Mouse (Mus musculus) liver, adult (tissue): ENCODE results near the gene Ppp2r5d.

ENCODE experiments used
- GATA4 ChIP-seq: IDR thresholded peaks from 2 replicates; pipeline ENCODE4 v1.6.1; 2014; ENCODE audit warnings: mild to moderate bottlenecking, low read length; ENCODE audit not compliant: insufficient replicate concordance

The Ppp2r5d gene

GRCm38 (mm10) chr17:46702506-46702905 lies 2.4 kb downstream of the Ppp2r5d start:
- no peak for TF ChIP-seq GATA4

DNA sequence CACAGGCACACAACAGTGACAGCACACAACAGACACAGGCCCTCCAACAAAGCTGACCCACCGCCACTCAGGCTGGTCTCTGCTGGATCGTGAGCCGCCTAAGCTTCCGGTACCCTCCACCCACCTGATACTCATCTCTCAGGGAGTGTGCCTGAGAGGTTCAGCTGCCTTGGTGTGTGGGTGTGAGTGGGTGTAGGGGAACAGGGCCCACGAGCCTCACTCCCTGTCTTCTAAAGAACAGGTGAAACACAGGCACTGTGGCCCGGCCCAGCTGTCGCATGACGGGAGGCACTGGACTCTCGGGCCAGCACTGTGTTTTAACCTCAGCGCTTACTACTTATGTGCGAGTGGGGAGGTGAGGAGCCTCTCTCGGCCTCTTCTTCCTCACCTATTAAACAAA lies 2.8 kb downstream of the Ppp2r5d start:
- TF ChIP-seq GATA4: no peak

- no peak for TF ChIP-seq GATA4
These were observed 3.4 kb downstream of the Ppp2r5d start for GRCm38 (mm10) chr17:46701489-46701888.

DNA sequence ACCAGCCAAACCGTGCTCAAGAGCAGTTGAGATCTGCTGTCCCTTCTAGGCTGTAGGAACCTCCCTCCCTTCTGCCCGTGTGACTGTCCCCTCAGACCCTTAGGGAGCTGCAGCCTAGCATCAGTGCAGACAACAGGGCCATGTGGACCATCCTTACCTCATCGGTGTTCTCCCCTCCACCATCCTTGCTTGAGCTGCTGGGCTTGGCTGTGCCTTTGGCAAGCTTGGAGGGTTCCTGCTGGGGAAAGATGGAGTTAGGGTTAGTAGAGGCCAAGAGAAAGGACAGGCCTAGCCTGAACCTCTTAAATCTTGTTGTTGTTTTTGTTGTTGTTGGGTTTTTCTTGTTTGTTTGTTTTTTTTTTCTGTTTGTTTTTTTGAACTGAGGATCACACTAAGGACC lies 5.0 kb downstream of the Ppp2r5d start:
- TF ChIP-seq GATA4: no peak

DNA sequence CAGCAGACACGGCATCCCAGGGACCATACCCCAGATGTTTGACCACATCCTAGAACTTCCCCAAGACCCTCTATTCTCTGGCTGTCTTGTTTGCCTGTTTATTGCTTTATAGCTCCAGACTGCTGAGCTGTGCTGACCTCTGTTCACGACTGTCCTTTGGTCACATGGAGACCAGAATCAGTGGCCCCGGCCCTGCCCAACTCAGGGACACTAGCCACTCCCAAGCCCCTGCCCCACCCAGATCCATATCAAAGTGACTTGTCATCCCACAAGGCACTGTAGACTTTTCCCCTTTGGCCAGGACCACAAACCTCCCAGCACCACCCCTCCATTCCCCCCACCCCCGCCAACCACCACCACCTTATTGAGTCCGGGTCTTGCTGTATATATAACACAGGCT lies 5.7 kb downstream of the Ppp2r5d start:
- TF ChIP-seq GATA4: no peak

GRCm38 (mm10) chr17:46698515-46698914 lies 6.4 kb downstream of the Ppp2r5d start:
- TF ChIP-seq GATA4: no peak

DNA sequence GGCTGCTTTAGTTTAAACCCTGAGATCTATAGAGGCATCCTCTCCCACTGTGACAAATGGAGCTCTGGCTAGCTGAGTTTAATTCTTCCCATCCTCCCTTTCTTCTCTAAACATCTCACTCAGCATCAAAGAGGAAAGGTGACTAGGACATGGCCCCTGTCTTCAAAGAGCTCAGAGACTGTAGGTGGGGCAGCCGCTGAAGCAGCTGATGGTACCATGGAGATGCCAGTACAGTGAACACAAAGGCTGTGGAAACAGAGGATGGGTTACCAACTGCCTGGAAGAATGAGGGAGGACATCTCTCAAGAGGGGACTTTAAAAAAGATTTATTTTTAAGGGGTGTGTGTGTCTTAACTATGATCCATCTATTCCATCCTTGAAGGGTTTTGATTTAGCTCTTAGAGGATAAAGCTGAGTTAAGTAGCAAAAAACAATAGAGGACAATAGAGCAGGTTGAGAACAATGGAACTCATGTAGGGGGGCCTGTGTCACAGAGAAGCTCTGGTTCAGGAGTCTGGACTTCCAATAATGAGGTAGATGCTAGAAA lies 10.3 kb downstream of the Ppp2r5d start:
- no peak for TF ChIP-seq GATA4

DNA sequence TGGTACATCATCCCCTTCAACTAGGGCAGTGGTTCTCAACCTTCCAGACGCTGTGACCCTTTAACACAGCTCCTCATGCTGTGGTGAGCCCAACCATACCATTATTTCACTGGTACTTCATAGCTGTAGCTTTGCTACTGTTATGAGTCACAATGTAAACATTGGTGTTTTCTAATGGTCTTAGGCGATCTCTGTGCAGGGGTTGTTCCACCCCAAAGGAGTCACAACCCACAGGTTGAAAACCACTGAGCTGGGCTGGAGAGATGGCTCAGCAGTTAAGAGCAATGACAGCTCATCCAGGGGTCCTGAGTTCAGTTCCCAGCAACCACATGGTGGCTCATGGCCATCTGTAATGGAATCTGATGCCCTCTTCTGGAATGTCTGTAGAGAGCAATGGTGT lies 13.5 kb downstream of the Ppp2r5d start:
- no peak for TF ChIP-seq GATA4

DNA sequence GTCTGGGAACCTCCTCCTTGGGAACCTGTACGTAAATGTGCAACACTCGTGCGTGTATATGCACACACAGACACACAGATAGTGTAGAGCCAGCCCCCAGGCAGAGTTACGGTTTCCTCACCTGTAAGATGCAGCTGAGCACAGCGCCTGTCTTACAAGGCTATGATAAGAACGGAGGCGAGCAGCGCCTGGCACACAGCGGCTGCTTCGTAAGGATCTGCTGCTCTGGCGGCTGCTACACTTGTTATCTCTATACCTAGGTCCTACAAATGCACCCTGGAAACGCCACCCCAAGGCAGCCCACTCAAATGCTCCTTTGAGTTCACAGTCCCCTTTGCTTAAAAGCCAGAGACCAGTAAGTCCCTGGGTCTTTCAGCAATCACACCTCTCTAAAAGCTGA lies 14.2 kb downstream of the Ppp2r5d start:
- TF ChIP-seq GATA4: no peak

GRCm38 (mm10) chr17:46685913-46686312 lies 19.0 kb downstream of the Ppp2r5d start:
- TF ChIP-seq GATA4: no peak

DNA sequence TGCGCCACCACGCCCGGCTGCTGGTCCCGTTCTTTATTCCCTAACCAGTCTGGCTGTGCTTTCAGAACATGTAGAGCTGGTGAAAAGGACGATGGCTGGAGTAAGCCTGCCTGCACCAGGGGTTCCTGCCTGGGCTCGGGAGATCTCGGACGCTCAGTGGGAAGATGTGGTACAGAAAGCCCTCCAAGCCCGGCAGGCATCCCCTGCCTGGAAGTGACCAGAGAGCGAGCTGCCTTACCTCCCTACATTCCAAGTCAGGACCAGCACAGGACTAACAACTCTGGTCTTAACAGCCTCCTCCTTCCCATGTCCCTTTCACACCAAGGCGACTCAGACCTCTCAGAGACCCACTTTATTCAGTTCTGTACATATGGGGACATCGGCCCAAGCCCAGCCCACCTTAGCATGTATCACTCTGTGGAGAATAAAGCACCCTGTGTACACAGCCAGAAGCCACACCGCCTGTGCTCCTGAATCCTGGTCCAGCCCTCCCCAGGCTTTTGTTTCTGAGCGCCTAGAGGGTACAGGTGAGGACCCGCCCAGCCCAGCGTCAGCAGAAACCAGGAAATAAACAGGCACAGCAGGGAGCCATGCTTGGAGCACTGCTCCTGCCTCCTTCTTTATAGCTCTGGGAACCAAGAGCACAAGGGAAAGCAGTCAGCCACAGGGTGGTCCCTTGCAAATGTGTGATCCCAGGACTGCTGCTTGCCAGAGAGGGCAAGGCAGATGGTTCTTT lies 22.1 kb downstream of the Ppp2r5d start:
- TF ChIP-seq GATA4: no peak

GRCm38 (mm10) chr17:46681466-46682118 lies 23.3 kb downstream of the Ppp2r5d start:
- no peak for TF ChIP-seq GATA4

DNA sequence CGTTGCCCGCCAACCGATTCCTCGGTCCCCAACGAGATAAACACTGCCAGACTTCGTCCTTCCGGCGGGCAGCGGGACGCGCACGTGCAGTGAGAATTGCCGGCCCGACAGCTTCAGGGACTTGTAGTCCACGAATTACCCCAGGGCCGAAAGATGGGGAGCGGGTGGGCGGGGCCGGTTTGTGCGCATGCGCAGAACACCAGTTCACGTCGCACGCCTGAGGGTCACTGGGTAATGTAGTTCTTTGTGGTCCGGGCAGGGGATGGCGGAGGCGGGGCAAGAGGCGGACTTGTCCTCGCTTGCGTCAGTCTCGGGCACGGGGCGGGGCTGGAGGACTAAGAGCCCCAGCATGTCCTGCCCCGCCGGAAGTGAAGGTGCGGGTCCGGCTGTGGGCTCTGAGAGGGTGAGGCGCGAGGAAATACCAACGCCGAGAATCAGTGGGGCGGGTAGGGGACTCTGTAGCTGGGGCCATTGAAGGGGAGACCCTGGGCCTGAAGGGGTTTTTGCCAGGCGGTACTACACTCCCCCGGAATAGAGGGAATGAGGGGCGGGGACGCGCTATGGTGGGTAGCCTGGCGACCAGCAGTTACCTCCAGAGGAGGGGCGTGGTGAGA lies 24.0 kb downstream of the Ppp2r5d start, which contains the start of gene Klhdc3:
Gene Klhdc3, minus strand, starts transcription at position 155 of the 614 bp plus-strand sequence.
- peak; percentile 35; the same call in 1 of the 2 replicates for TF ChIP-seq GATA4

DNA sequence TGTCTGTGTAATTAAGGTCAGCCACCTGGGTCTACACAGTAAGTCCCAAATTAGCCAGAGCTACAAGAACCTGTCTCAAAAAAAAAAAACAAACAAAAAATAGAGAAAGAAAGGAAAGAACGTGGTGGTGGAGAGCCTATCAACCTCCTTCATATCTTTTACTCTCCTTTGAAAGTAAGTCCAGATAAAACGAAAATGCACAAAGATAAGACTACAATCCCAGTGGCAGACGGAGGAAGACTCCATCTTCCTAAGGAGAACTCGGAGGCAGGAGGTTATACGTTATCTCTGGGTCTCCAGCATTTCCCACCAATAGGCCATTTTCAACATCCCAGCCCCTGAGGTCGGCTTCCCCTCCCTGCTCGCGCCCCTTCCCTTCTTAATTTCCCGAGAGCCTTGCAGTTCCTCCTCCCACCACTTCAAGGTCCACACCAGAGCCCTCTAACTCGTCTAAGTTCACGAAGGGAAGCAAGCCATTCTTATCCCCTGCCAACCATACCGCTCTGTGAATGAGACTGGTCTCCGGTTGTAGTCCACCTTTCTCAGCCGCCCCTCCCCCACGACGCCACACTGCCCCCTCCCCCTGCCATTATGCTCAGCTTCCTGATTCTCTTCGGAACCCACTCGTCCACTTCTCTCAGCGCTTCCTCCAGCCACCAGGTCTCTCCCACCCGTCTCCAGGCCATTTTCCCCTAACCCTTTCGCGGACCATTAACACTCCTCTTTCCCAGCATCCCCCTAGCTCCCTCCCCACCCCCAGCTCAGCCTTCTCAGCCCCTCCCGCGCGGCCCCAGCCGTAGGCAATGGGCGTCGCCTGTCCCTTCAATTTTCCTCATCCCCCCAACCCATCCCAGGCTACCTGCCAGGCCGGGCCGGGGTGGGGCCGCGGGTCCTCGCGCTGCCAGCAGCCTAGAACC lies 24.8 kb downstream of the Ppp2r5d start:
- no peak for TF ChIP-seq GATA4

DNA sequence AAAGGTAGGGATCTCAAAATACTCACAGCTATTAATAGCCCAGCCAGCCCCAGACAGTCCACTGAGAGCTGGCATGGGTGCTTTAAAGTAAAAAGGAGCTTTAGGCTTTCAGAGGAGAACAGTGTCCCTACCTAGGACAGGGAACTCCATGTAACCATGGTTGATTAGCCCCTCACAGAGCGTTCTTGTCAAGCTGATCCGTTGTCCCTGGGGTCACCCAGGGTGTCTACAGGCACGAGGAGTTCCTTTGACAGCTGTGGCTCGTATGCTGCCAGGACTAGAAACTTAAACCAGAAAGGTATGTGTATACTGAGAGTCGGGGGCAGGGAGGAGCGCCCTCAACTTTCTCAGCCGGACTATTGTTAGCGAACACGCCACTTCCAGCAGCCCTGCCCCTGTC lies 26.0 kb downstream of the Ppp2r5d start:
- no peak for TF ChIP-seq GATA4
